Mouse (Mus musculus): Measurements from ENCODE around the gene Idi1. TPM values are rescaled to one million over a fixed set of nuclear protein-coding genes. Genes with fewer than 3 reads are reported as not detected.

Idi1 gene
- total and polyA plus RNA-seq, 3 experiments = 3.0 to 4.9 (median 4.5) TPM

DNA sequence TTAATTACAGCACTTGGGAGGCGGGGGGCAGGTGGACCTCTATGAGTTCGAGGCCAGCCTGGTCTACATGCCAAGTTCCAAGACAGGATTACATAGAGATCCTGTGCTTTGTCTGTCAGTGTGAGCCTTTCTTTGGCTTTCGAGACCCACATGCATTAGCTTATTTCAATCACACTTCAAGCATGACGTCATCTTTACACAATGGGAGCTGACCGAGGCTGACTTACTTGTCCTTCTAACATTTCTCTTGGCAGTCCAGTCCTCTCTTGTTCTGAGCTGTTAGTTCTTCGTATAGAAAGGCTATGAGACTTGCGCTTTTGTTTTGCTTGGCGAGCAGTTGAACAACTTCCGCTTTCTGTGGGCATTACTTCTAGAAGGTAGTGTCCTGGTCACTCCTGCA is 24.4 kb upstream of the Idi1 start:
- Histone ChIP-seq H3K27me3 (ENCODE audit: control insufficient read depth, insufficient read depth, low read length) (no peaks in the 10 kb centered on the region), H3K27ac (peak overlapping the region; percentile 0; the same call in 1 of the 2 replicates), H3K4me1 (ENCODE audit: control insufficient read depth, insufficient read depth, low read length) (peaks cover 7% of the 10 kb centered on the region), H3K36me3 (ENCODE audit: control insufficient read depth, insufficient read depth, low read length) (peaks cover 29% of the 10 kb centered on the region), H3K9ac (ENCODE audit: low read depth, low read length) (no peak overlapping the region), H3K79me2 (replicated peaks; ENCODE audit: control insufficient read depth, insufficient read depth, low read length) (peaks cover 3% of the 10 kb centered on the region; the same call in 1 of the 2 replicates), H3K4me3 (no peak overlapping the region)
- no peak for DNase-seq
- intact Hi-C loops (cut with DNase I) = no loop called here
- no peak for TF ChIP-seq POLR2A (IDR thresholded peaks at IDR 0.05; ENCODE audit: insufficient read depth, low read depth, low read length)
- no peak for TF ChIP-seq CTCF (IDR thresholded peaks at IDR 0.05)
- TF ChIP-seq EP300 (IDR thresholded peaks at IDR 0.05; ENCODE audit: insufficient read depth, low read depth, low read length) = no peak
- WGBS = 58% methylated on average over 9 of the region's 9 CpGs

DNA sequence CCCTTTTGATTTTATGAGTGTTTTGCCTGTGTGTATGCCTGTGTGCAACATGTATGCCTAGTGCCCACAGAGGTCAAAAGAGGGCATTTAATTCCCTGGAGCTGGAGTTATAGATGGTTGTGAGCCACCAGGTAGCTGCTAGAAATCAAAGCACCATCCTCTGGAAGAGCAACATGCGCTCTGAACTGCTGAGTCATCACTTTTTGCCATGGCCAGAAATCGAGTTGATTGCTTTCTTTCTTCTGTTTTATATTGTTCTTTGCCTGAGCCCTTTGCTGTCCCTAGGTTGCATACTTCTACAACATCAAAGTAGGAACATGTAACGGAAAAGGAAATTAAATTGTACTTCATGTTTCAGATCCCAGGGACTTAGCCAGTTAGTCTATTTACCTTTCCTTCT is 20.3 kb upstream of the Idi1 start:
- Histone ChIP-seq H3K27me3 (ENCODE audit: control insufficient read depth, insufficient read depth, low read length) (no peaks in the 10 kb centered on the region), H3K36me3 (ENCODE audit: control insufficient read depth, insufficient read depth, low read length) (peaks cover 35% of the 10 kb centered on the region), H3K79me2 (replicated peaks; ENCODE audit: control insufficient read depth, insufficient read depth, low read length) (peaks cover 3% of the 10 kb centered on the region; the same call in 1 of the 2 replicates), H3K4me1 (ENCODE audit: control insufficient read depth, insufficient read depth, low read length) (peaks cover 13% of the 10 kb centered on the region), H3K4me3 (no peak overlapping the region), H3K9ac (ENCODE audit: low read depth, low read length) (no peak overlapping the region), H3K27ac (no peak overlapping the region)
- no peak for DNase-seq
- 72% methylated on average over 3 of the region's 3 CpGs for WGBS
- intact Hi-C loops (cut with DNase I) = no loop called here
- TF ChIP-seq CTCF (IDR thresholded peaks at IDR 0.05) = no peak
- TF ChIP-seq POLR2A (IDR thresholded peaks at IDR 0.05; ENCODE audit: insufficient read depth, low read depth, low read length) = no peak
- no peak for TF ChIP-seq EP300 (IDR thresholded peaks at IDR 0.05; ENCODE audit: insufficient read depth, low read depth, low read length)

DNA sequence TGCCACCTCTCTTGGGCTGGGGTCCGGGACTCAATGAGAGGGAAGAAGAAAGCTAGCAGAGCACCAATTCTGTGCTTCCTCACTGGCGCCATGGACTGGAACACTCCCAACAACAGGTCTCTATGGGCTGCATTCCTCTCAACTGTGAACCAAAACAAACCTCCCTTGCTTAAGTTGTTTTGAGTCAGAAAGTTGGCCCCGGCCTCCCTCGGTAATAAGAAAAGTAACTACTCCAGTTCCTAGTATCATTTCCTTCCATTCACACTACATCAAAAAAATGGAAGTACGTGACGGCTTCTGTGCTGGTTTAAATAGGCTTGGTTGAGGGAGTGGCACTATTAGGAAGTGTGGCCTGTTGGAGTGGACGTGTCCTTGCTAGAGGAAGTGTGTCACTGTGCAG is 18.7 kb upstream of the Idi1 start:
- no peaks in the 10 kb centered on the region for H3K27me3 ChIP-seq (ENCODE audit: control insufficient read depth, insufficient read depth, low read length)
- 45% methylated on average over 7 of the region's 7 CpGs for WGBS
- intact Hi-C loops (cut with DNase I) = no loop called here
- TF ChIP-seq CTCF (IDR thresholded peaks at IDR 0.05) (no peak), EP300 (IDR thresholded peaks at IDR 0.05; ENCODE audit: insufficient read depth, low read depth, low read length) (0 out of 2 replicates have a peak, but pooled peaks have one; percentile 34), POLR2A (IDR thresholded peaks at IDR 0.05; ENCODE audit: insufficient read depth, low read depth, low read length) (peak; percentile 20; the same call in 1 of the 2 replicates)
- no peak overlapping the region for H3K4me3 ChIP-seq
- peaks cover 13% of the 10 kb centered on the region for H3K4me1 ChIP-seq (ENCODE audit: control insufficient read depth, insufficient read depth, low read length)
- peaks cover 28% of the 10 kb centered on the region for H3K36me3 ChIP-seq (ENCODE audit: control insufficient read depth, insufficient read depth, low read length)
- peak overlapping the region; percentile 68 for H3K27ac ChIP-seq
- no peak overlapping the region for H3K9ac ChIP-seq (ENCODE audit: low read depth, low read length)
- peak; percentile 45 to 46 for DNase-seq
- H3K79me2 ChIP-seq (replicated peaks; ENCODE audit: control insufficient read depth, insufficient read depth, low read length) = no peaks in the 10 kb centered on the region

DNA sequence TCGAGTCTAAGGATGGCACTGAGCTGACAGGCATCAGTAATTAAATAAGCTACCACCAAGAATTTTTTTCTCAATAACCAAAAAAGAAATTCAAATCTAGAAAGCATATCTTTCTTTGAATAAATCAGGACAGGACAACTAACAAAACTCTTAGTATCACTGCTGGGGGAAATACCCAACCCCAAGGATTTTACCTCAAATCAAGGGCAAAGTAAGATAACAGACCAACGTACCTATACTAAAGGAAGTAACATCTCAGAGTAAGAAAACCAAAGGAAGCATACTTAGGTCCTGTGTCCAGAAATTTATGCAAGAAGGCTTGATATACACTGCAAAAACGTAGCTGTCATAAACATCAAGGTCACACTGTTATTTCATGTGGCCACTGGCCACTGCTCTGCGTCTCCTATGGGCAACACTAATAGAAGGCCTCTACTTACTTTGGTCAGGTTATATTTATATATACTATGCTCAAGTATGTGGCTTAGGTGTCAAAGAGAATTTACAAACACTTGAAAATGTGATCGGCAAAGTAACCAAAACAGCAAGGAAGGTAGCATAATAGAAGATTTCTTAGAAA is 15.6 kb upstream of the Idi1 start:
- Histone ChIP-seq H3K36me3 (ENCODE audit: control insufficient read depth, insufficient read depth, low read length) (peaks cover 31% of the 10 kb centered on the region), H3K27ac (peak overlapping the region; percentile 91), H3K9ac (ENCODE audit: low read depth, low read length) (peak overlapping the region; percentile 88; the same call in 1 of the 2 replicates), H3K79me2 (replicated peaks; ENCODE audit: control insufficient read depth, insufficient read depth, low read length) (no peaks in the 10 kb centered on the region), H3K4me1 (ENCODE audit: control insufficient read depth, insufficient read depth, low read length) (peaks cover 13% of the 10 kb centered on the region), H3K4me3 (peak overlapping the region; percentile 87), H3K27me3 (ENCODE audit: control insufficient read depth, insufficient read depth, low read length) (no peaks in the 10 kb centered on the region)
- no peak for DNase-seq
- 22% methylated on average over 5 of the region's 5 CpGs for WGBS
- no peak for TF ChIP-seq EP300 (IDR thresholded peaks at IDR 0.05; ENCODE audit: insufficient read depth, low read depth, low read length)
- TF ChIP-seq POLR2A (IDR thresholded peaks at IDR 0.05; ENCODE audit: insufficient read depth, low read depth, low read length) = no peak
- TF ChIP-seq CTCF (IDR thresholded peaks at IDR 0.05) = no peak
- intact Hi-C loops (cut with DNase I) = loop anchor here (2.0 to 10.0 kb wide), 4 partner anchors 15 to 127 kb away; partner anchors contain the start of genes Gtpbp4 and Idi1

DNA sequence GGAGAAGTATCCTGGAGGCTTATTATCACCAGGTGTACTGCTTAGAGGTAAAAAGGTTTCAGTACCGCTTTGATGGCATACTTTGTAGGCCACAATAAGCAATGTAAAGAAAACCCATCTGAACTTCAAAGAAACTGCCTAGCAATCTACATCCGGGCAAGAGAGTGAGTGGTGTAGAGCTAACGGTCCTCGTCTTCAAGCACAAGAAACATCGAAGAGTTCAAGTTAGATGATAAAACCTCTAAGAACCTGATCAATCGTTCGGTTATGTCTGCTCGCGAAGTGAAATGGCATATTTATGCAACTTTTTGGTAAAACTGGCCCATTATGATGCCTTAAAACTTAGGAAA is 15.2 kb upstream of the Idi1 start:
- Histone ChIP-seq H3K27ac (peak overlapping the region; percentile 91), H3K4me1 (ENCODE audit: control insufficient read depth, insufficient read depth, low read length) (peaks cover 12% of the 10 kb centered on the region), H3K27me3 (ENCODE audit: control insufficient read depth, insufficient read depth, low read length) (no peaks in the 10 kb centered on the region), H3K36me3 (ENCODE audit: control insufficient read depth, insufficient read depth, low read length) (peaks cover 31% of the 10 kb centered on the region), H3K4me3 (peak overlapping the region; percentile 87), H3K9ac (ENCODE audit: low read depth, low read length) (peak overlapping the region; percentile 88), H3K79me2 (replicated peaks; ENCODE audit: control insufficient read depth, insufficient read depth, low read length) (no peaks in the 10 kb centered on the region)
- intact Hi-C loops (cut with DNase I) = loop anchor here (2.0 to 10.0 kb wide), 4 partner anchors 15 to 127 kb away; partner anchors contain the start of genes Gtpbp4 and Idi1
- no peak for TF ChIP-seq CTCF (IDR thresholded peaks at IDR 0.05)
- no peak for TF ChIP-seq EP300 (IDR thresholded peaks at IDR 0.05; ENCODE audit: insufficient read depth, low read depth, low read length)
- no peak for TF ChIP-seq POLR2A (IDR thresholded peaks at IDR 0.05; ENCODE audit: insufficient read depth, low read depth, low read length)
- under 1% methylated on average over 9 of the region's 9 CpGs for WGBS
- no peak for DNase-seq

Data from heart, adult 2 months (tissue).